Mouse (Mus musculus) forebrain, embryonic 16.5 days (tissue): ENCODE measurements around the gene Arhgdib. TPM values are rescaled to one million over a fixed set of nuclear protein-coding genes. Genes with fewer than 3 reads are reported as not detected.

Source experiments
- ATAC-seq: fragments of 200-750 bp; cut with Nextera tagmentation; 2 replicates; pipeline ENCODE4 v1.8.0; 2017; ENCODE audit warnings: mild to moderate bottlenecking, moderate library complexity
- H3K27ac ChIP-seq: fragments of 300-500 bp; sonication (generic); 2 replicates; pipeline ENCODE4 v1.5.1; 2014; ENCODE audit warnings: low read length, control low read depth
- H3K27me3 ChIP-seq: fragments of 300-500 bp; sonication (generic); replicated peaks from 2 replicates; pipeline ENCODE4 v1.6.1; 2014; ENCODE audit warnings: low read length; ENCODE audit not compliant: control insufficient read depth, insufficient read depth
- H3K36me3 ChIP-seq: fragments of 300-500 bp; sonication (generic); 2 replicates; pipeline ENCODE4 v1.6.1; 2014; ENCODE audit not compliant: control insufficient read depth, insufficient read depth
- H3K4me1 ChIP-seq: fragments of 300-500 bp; sonication (generic); replicated peaks from 2 replicates; pipeline ENCODE4 v1.6.1; 2014; ENCODE audit warnings: low read length; ENCODE audit not compliant: control insufficient read depth, insufficient read depth
- H3K4me2 ChIP-seq: fragments of 300-500 bp; sonication (generic); 2 replicates; pipeline ENCODE4 v1.6.1; 2014; ENCODE audit warnings: mild to moderate bottlenecking, low read length, control low read depth
- H3K4me3 ChIP-seq: fragments of 300-500 bp; sonication (generic); replicated peaks from 2 replicates; pipeline ENCODE4 v1.5.1; 2014; ENCODE audit warnings: mild to moderate bottlenecking, low read length, control low read depth
- H3K9ac ChIP-seq: fragments of 300-500 bp; sonication (generic); replicated peaks from 2 replicates; pipeline ENCODE4 v1.6.1; 2014; ENCODE audit warnings: low read depth, low read length, control low read depth
- H3K9me3 ChIP-seq: fragments of 300-500 bp; sonication (generic); 2 replicates; pipeline ENCODE4 v1.6.1; 2016; ENCODE audit warnings: low read length; ENCODE audit not compliant: control insufficient read depth
- WGBS: fragments of 180-500 bp; shearing (Covaris S2); extraction: QIAGEN DNeasy Blood & Tissue Kit; methylation state at CpG from one replicate; pipeline ENCODE4 v1.1.7; 2014; 5-methylcytosine and 5-hydroxymethylcytosine counted together
- polyA plus RNA-seq: library from polyadenylated mRNA; unstranded; fragments of >200 nt; fragmentation: Nextera tagmentation; extraction: Ambion mirVana; gene quantifications from 2 replicates; pipeline ENCODE4 v1.2.1, GENCODE M21; 2015

Arhgdib gene
- polyA plus RNA-seq, 1 experiment from 2014 or later, result 18.5 TPM

- 100% methylated on average over 1 of the region's 1 CpGs for WGBS
- Histone ChIP-seq H3K4me2 (no peak overlapping the region), H3K4me1 (no peaks in the 10 kb centered on the region), H3K9ac (no peak overlapping the region), H3K9me3 (no peaks in the 10 kb centered on the region), H3K36me3 (no peaks in the 10 kb centered on the region), H3K27me3 (no peaks in the 10 kb centered on the region), H3K27ac (no peak overlapping the region), H3K4me3 (no peak overlapping the region)
- ATAC-seq, result no peak
Observed at GRCm38 (mm10) chr6:136927626-136928025, 14.1 kb downstream of the Arhgdib start.

GRCm38 (mm10) chr6:136925049-136925448 is 16.6 kb downstream of the Arhgdib start:
- no peaks in the 10 kb centered on the region for H3K27me3 ChIP-seq
- no peak for ATAC-seq
- H3K4me3 ChIP-seq, result no peak overlapping the region
- WGBS, result 80% methylated on average over 8 of the region's 8 CpGs
- no peaks in the 10 kb centered on the region for H3K36me3 ChIP-seq
- no peak overlapping the region for H3K27ac ChIP-seq
- no peaks in the 10 kb centered on the region for H3K9me3 ChIP-seq
- no peaks in the 10 kb centered on the region for H3K4me1 ChIP-seq
- H3K4me2 ChIP-seq, result no peak overlapping the region
- H3K9ac ChIP-seq, result no peak overlapping the region

DNA sequence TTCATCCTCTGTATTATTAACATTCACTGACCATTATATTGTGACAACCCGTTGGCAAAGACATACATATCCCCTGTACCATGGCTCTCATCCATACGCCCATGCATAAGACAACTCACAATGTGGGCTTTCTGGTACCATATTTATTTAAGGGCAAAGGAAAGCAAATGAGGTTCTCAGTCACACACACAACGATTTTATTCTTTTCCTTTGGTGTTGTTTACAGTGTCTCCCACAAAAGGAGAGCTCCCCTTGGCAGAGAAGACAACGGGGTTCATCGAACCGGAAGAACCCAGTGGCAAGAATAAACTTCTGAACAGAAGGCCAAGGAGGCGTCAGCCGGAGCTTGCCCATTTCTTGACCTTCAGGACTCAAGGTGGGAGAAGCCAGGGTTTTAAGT is 18.2 kb downstream of the Arhgdib start, which contains the start of gene Pde6h:
Pde6h (plus strand) TSS at position 301 of the 400 bp plus-strand sequence.
- no peak within 1 kb of the TSS for H3K4me3 ChIP-seq
- WGBS, result 80% methylated on average over 8 of the region's 8 CpGs
- no peaks in the 10 kb centered on the region for H3K4me1 ChIP-seq
- H3K4me2 ChIP-seq, result no peak within 1 kb of the TSS
- H3K9me3 ChIP-seq, result no peaks in the 10 kb centered on the region
- H3K36me3 ChIP-seq, result no peaks in the 10 kb centered on the region
- H3K9ac ChIP-seq, result no peak within 1 kb of the TSS
- H3K27ac ChIP-seq, result no peak within 1 kb of the TSS
- no peaks in the 10 kb centered on the region for H3K27me3 ChIP-seq
- no peak for ATAC-seq

- no peak overlapping the region for H3K9ac ChIP-seq
- no peaks in the 10 kb centered on the region for H3K9me3 ChIP-seq
- H3K27me3 ChIP-seq, result no peaks in the 10 kb centered on the region
- no peak overlapping the region for H3K4me2 ChIP-seq
- no peaks in the 10 kb centered on the region for H3K36me3 ChIP-seq
- H3K4me3 ChIP-seq, result no peak overlapping the region
- no peak overlapping the region for H3K27ac ChIP-seq
- WGBS, result 90% methylated on average over 7 of the region's 7 CpGs
- no peaks in the 10 kb centered on the region for H3K4me1 ChIP-seq
- ATAC-seq, result no peak
Observed at GRCm38 (mm10) chr6:136922871-136923270, 18.8 kb downstream of the Arhgdib start.

GRCm38 (mm10) chr6:136922080-136922479 is 19.6 kb downstream of the Arhgdib start, which contains the start of gene Erp27:
Erp27 (minus strand) TSS chr6:136922180.
- ATAC-seq, result no peak
- no peaks in the 10 kb centered on the region for H3K9me3 ChIP-seq
- no peak within 1 kb of the TSS for H3K27ac ChIP-seq
- no peaks in the 10 kb centered on the region for H3K27me3 ChIP-seq
- H3K4me3 ChIP-seq, result no peak within 1 kb of the TSS
- no peak within 1 kb of the TSS for H3K4me2 ChIP-seq
- H3K9ac ChIP-seq, result no peak within 1 kb of the TSS
- WGBS, result 77% methylated on average over 5 of the region's 5 CpGs
- no peaks in the 10 kb centered on the region for H3K4me1 ChIP-seq
- no peaks in the 10 kb centered on the region for H3K36me3 ChIP-seq

DNA sequence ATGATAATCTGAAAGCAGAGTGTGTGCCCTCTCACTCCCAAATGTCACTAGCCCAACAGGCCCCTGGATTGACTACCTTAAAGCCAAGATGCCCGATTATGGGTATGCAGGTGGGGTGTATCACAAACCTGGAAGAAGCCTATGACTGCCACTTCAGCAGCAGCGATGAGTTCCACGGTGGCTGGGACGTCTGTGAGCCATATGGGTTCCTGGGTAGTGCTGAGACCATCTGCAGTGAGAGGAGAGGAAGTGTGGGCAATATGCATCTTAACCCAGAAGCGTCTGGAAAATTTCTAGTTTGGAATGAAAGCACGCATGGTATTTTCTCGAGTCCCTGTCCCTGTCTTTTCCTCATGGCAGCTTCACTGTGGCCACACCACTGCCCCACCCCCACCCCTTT is 20.1 kb downstream of the Arhgdib start:
- Histone ChIP-seq H3K4me3 (no peak overlapping the region), H3K4me2 (no peak overlapping the region), H3K36me3 (no peaks in the 10 kb centered on the region), H3K9ac (no peak overlapping the region), H3K27me3 (no peaks in the 10 kb centered on the region), H3K4me1 (no peaks in the 10 kb centered on the region), H3K27ac (no peak overlapping the region), H3K9me3 (no peaks in the 10 kb centered on the region)
- ATAC-seq, result peak; percentile 76
- WGBS, result 61% methylated on average over 7 of the region's 7 CpGs

DNA sequence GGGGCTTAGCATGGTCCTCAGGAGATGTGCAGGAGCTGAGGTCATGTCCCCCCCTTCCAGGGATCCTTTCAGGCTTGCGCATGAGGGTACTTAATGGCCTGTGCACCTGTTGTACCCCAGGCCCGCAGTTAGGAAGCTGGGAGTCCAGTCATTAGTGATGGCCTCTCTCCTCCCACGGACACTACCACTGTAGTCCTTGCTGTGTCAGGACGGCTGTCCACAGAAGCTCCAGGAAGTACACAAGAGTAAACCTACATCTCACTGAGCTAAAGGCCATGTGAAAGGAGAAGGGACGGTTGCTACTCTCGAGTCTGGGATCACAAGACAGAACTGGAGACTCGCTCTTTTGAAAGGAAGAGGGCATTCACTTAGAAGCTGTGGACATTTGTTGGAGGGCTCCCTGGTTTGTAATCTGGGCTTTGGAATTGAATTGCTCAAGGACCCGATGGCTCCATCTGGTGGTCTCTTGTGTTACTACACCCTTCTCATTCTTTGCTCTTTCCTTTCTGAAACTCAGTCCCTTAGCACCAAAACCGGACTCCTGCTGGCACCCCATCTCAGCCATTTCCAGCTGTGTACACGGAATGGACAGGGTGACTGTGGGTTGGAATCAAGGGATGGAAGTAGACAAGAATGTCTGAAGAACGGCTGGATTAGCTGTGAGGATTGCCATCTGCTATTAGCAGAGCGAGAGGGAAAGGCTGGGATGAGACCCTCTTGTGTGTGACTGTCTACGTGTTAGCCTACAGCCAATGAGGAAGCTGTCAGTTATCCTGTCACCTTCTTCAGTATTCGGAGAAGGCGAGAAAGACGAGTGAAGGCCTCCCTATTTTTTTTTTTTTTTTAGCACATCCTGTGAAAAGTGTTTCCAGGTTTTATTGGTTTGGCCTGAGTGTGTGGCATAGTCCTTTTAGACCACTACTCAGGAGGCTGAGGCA is 21.1 kb downstream of the Arhgdib start:
- H3K27ac ChIP-seq, result no peak overlapping the region
- H3K4me1 ChIP-seq, result no peaks in the 10 kb centered on the region
- 46% methylated on average over 16 of the region's 16 CpGs for WGBS
- H3K4me2 ChIP-seq, result no peak overlapping the region
- H3K4me3 ChIP-seq, result no peak overlapping the region
- no peaks in the 10 kb centered on the region for H3K36me3 ChIP-seq
- ATAC-seq, result peak; percentile 51
- no peak overlapping the region for H3K9ac ChIP-seq
- H3K9me3 ChIP-seq, result no peaks in the 10 kb centered on the region
- no peaks in the 10 kb centered on the region for H3K27me3 ChIP-seq

- no peaks in the 10 kb centered on the region for H3K9me3 ChIP-seq
- H3K36me3 ChIP-seq, result no peaks in the 10 kb centered on the region
- peaks cover 8% of the 10 kb centered on the region for H3K4me1 ChIP-seq
- no peak; the same call in 1 of the 2 replicates for ATAC-seq
- H3K9ac ChIP-seq, result no peak overlapping the region
- no peak overlapping the region for H3K27ac ChIP-seq
- no peaks in the 10 kb centered on the region for H3K27me3 ChIP-seq
- no peak overlapping the region for H3K4me2 ChIP-seq
- WGBS, result 4% methylated on average over 2 of the region's 2 CpGs
- H3K4me3 ChIP-seq, result no peak overlapping the region
Observed at GRCm38 (mm10) chr6:136917885-136918284, 23.8 kb downstream of the Arhgdib start.

DNA sequence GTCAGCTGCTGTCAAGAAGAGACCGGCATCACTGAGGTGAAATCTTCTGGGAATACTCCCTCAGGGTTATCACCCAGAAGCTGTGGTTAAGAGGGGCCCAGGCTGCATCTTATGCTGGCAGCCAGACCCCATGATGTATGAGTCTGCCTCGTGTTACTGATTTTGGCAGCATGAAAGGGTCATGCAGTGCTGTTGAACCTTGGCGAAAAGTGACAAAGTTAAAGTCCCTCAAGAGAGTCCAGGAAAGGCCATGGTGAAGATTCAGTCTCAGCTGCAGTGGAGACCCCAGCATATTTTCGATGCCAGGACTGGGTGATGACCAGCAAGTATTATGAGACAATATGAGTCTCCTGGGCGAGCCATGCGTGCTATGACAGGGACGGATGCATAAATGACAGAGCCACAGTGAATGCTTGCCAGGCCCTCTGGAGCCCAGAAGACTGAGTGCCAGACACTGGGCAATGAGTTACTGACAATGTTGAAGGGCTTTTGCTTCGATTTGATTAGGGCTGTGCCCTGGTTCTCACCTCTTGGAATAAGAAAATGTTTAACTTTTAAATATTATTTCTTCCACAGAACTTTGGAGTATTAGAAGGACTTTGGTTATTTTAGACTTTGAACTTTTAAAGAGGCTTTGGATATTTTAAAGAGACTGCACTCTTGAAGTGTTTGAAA is 25.8 kb downstream of the Arhgdib start:
- Histone ChIP-seq H3K9ac (no peak overlapping the region), H3K27ac (no peak overlapping the region), H3K36me3 (no peaks in the 10 kb centered on the region), H3K4me1 (peaks cover 8% of the 10 kb centered on the region), H3K4me3 (no peak overlapping the region), H3K9me3 (no peaks in the 10 kb centered on the region), H3K27me3 (no peaks in the 10 kb centered on the region), H3K4me2 (no peak overlapping the region)
- ATAC-seq, result no peak
- WGBS, result 91% methylated on average over 8 of the region's 8 CpGs
